Mouse (Mus musculus): Measurements from ENCODE around the gene Eif2d.

- no peak for TF ChIP-seq CTCF (IDR thresholded peaks at IDR 0.05; ENCODE audit: control insufficient read depth, insufficient read depth, insufficient read length)
- no peak for TF ChIP-seq MYOG (IDR thresholded peaks at IDR 0.05; ENCODE audit: control insufficient read depth, extremely low read depth, insufficient read length)
- no peak for TF ChIP-seq MYOD1 (IDR thresholded peaks at IDR 0.05; ENCODE audit: control insufficient read depth, insufficient read length, low read depth)
Measured at GRCm38 (mm10) chr1:131118530-131118929, 34.5 kb upstream of the Eif2d start.

Data from C2C12 (cell line).